Mouse (Mus musculus) limb, embryonic 14.5 days (tissue): ENCODE data around the gene Gdf5. TPM values are rescaled to one million over a fixed set of nuclear protein-coding genes. Genes with fewer than 3 reads are reported as not detected.
A peak's percentile ranks its signal among the peaks of the same experiment; 100 is the strongest.
"Not testable (repeated sequence)": the region's sequence is repeated elsewhere in the genome, so short reads cannot be mapped to it uniquely, and the experiment has no call there.

ENCODE experiments used
- ATAC-seq: fragments of 200-750 bp; cut with Nextera tagmentation; 2 replicates; pipeline ENCODE4 v1.8.0; 2017; ENCODE audit warnings: low read depth, moderate number of reproducible peaks, moderate TSS enrichment; ENCODE audit not compliant: low FRiP score
- DNase-seq: peaks from one replicate; pipeline ENCODE4 v3.0.0-alpha.2; 2015; ENCODE audit warnings: low spot score
- H3K27ac ChIP-seq: fragments of 300-500 bp; sonication (generic); replicated peaks from 2 replicates; pipeline ENCODE4 v1.5.1; 2014; ENCODE audit warnings: low read depth, mild to moderate bottlenecking, low read length, moderate library complexity, mixed read lengths
- H3K27me3 ChIP-seq: fragments of 300-500 bp; sonication (generic); 2 replicates; pipeline ENCODE4 v1.6.1; 2014; ENCODE audit warnings: low read length, mixed read lengths; ENCODE audit not compliant: control insufficient read depth, insufficient read depth
- H3K36me3 ChIP-seq: fragments of 300-500 bp; sonication (generic); 2 replicates; pipeline ENCODE4 v1.6.1; 2014; ENCODE audit warnings: mild to moderate bottlenecking, low read length, moderate library complexity, mixed read lengths; ENCODE audit not compliant: control insufficient read depth, insufficient read depth
- H3K4me1 ChIP-seq: fragments of 300-500 bp; sonication (generic); 2 replicates; pipeline ENCODE4 v1.6.1; 2014; ENCODE audit warnings: antibody characterized with exemption, low read length, mixed read lengths; ENCODE audit not compliant: control insufficient read depth, insufficient read depth
- H3K4me2 ChIP-seq: fragments of 300-500 bp; sonication (generic); replicated peaks from 2 replicates; pipeline ENCODE4 v1.6.1; 2014; ENCODE audit warnings: low read depth, mild to moderate bottlenecking, low read length, moderate library complexity; ENCODE audit not compliant: severe bottlenecking
- H3K4me3 ChIP-seq: fragments of 300-500 bp; sonication (generic); replicated peaks from 2 replicates; pipeline ENCODE4 v1.5.1; 2014; ENCODE audit warnings: low read length
- H3K9ac ChIP-seq: fragments of 300-500 bp; sonication (generic); 2 replicates; pipeline ENCODE4 v1.6.1; 2014; ENCODE audit warnings: mild to moderate bottlenecking, low read depth, low read length, moderate library complexity; ENCODE audit not compliant: severe bottlenecking
- H3K9me3 ChIP-seq: fragments of 300-500 bp; sonication (generic); 2 replicates; pipeline ENCODE4 v1.6.1; 2016; ENCODE audit warnings: low read length; ENCODE audit not compliant: control insufficient read depth
- POLR2A ChIP-seq: fragments of 200-500 bp; IDR thresholded peaks from 2 replicates; pipeline ENCODE4 v1.8.0; 2012; ENCODE audit warnings: inconsistent platforms, mild to moderate bottlenecking, moderate library complexity, borderline replicate concordance; ENCODE audit not compliant: insufficient read depth, insufficient read length; ENCODE audit errors: extremely low read depth
- whole genome bisulfite sequencing: fragments of 180-500 bp; shearing (Covaris S2); extraction: QIAGEN DNeasy Blood & Tissue Kit; methylation state at CpG from one replicate; pipeline ENCODE4 v1.1.7; 2014; 5-methylcytosine and 5-hydroxymethylcytosine counted together
- polyA plus RNA-seq, 2 experiments: library from polyadenylated mRNA; depleted of rRNA in 1 of 2; stranded (reverse) in 1 of 2; unstranded in 1 of 2; fragments of >200 nt; fragmentation: Nextera tagmentation in 1 of 2; extraction: Ambion mirVana in 1 of 2; gene quantifications; 2 replicates each; pipeline versions ENCODE4 v1.2.1 to v1.2.3; 2012 to 2014

Gene Gdf5
- polyA plus RNA-seq, 2 experiments, result 40.9 to 64.8 TPM

- peak; percentile 94 for ATAC-seq
- WGBS, result under 1% methylated on average over 38 of the region's 38 CpGs
- no peaks in the 10 kb centered on the region for H3K36me3 ChIP-seq
- H3K9me3 ChIP-seq, result no peaks in the 10 kb centered on the region
- H3K9ac ChIP-seq, result peak within 1 kb of the TSS; percentile 57
- peak within 1 kb of the TSS; percentile 62 for H3K4me3 ChIP-seq
- H3K27ac ChIP-seq, result peak within 1 kb of the TSS; percentile 85
- peak; percentile 95 for DNase-seq
- peaks cover 14% of the 10 kb centered on the region for H3K4me1 ChIP-seq
- H3K27me3 ChIP-seq, result no peaks in the 10 kb centered on the region
- TF ChIP-seq POLR2A, result peak; percentile 62; the same call in 1 of the 2 replicates
- peak within 1 kb of the TSS; percentile 77 for H3K4me2 ChIP-seq
Observed at GRCm38 (mm10) chr2:155929531-155930442, 15.4 kb downstream of the Gdf5 start, which contains the start of gene Uqcc1. Gene Uqcc1 (minus strand): TSS chr2:155930310.

- no peak for TF ChIP-seq POLR2A
- Histone ChIP-seq H3K9me3 (no peaks in the 10 kb centered on the region), H3K9ac (peak overlapping the region; percentile 57; the same call in 1 of the 2 replicates), H3K4me3 (peak overlapping the region; percentile 62), H3K27ac (peak overlapping the region; percentile 85; the same call in 1 of the 2 replicates), H3K4me2 (peak overlapping the region; percentile 77), H3K4me1 (peaks cover 14% of the 10 kb centered on the region), H3K27me3 (no peaks in the 10 kb centered on the region), H3K36me3 (no peaks in the 10 kb centered on the region)
- ATAC-seq, result no peak
- WGBS, result 48% methylated on average over 7 of the region's 7 CpGs
- DNase-seq, result no peak
Observed at GRCm38 (mm10) chr2:155928711-155929345, 16.3 kb downstream of the Gdf5 start.

GRCm38 (mm10) chr2:155925213-155925612, 20.0 kb downstream of the Gdf5 start:
- H3K4me3 ChIP-seq, H3K27ac ChIP-seq, H3K9me3 ChIP-seq, ATAC-seq, H3K9ac ChIP-seq, H3K4me2 ChIP-seq, DNase-seq, H3K4me1 ChIP-seq, H3K27me3 ChIP-seq: not testable (repeated sequence)
- 93% methylated on average over 6 of the region's 6 CpGs for WGBS
- peaks cover 10% of the 10 kb centered on the region; the same call in 1 of the 2 replicates for H3K36me3 ChIP-seq

GRCm38 (mm10) chr2:155923143-155923542, 22.0 kb downstream of the Gdf5 start:
- no peak for TF ChIP-seq POLR2A
- H3K27me3 ChIP-seq, result no peaks in the 10 kb centered on the region
- no peaks in the 10 kb centered on the region for H3K9me3 ChIP-seq
- no peak overlapping the region for H3K9ac ChIP-seq
- no peak overlapping the region for H3K27ac ChIP-seq
- no peak for DNase-seq
- no peak for ATAC-seq
- no peak overlapping the region for H3K4me3 ChIP-seq
- 96% methylated on average over 7 of the region's 7 CpGs for WGBS
- no peak overlapping the region for H3K4me2 ChIP-seq
- peaks cover 24% of the 10 kb centered on the region for H3K36me3 ChIP-seq
- no peaks in the 10 kb centered on the region for H3K4me1 ChIP-seq

GRCm38 (mm10) chr2:155914684-155915083, 30.5 kb downstream of the Gdf5 start:
- peaks cover 59% of the 10 kb centered on the region for H3K36me3 ChIP-seq
- no peak for TF ChIP-seq POLR2A

More at GRCm38 (mm10) chr2:155914684-155915083, 30.5 kb downstream of the Gdf5 start:
- no peak for ATAC-seq
- Histone ChIP-seq H3K9me3 (no peaks in the 10 kb centered on the region), H3K27me3 (no peaks in the 10 kb centered on the region), H3K27ac (no peak overlapping the region), H3K4me2 (no peak overlapping the region), H3K4me1 (no peaks in the 10 kb centered on the region), H3K9ac (no peak overlapping the region), H3K4me3 (no peak overlapping the region)
- no peak for DNase-seq
- whole genome bisulfite sequencing, result 91% methylated on average over 6 of the region's 6 CpGs
